Mouse (Mus musculus) limb, embryonic 15.5 days (tissue): ENCODE results near the gene Zbtb39. TPM values are rescaled to one million over a fixed set of nuclear protein-coding genes. Genes with fewer than 3 reads are reported as not detected.

ENCODE experiments used
- ATAC-seq: fragments of 200-750 bp; cut with Nextera tagmentation; 2 replicates; pipeline ENCODE4 v1.8.0; 2017; ENCODE audit warnings: low read depth, moderate TSS enrichment; ENCODE audit not compliant: insufficient number of reproducible peaks, low FRiP score, low TSS enrichment
- H3K27ac ChIP-seq: fragments of 300-500 bp; sonication (generic); 2 replicates; pipeline ENCODE4 v1.5.1; 2015; ENCODE audit warnings: moderate library complexity, mild to moderate bottlenecking, inconsistent platforms
- H3K27me3 ChIP-seq: fragments of 300-500 bp; sonication (generic); 2 replicates; pipeline ENCODE4 v1.6.1; 2015; ENCODE audit warnings: inconsistent platforms
- H3K36me3 ChIP-seq: fragments of 300-500 bp; sonication (generic); 2 replicates; pipeline ENCODE4 v1.6.1; 2015; ENCODE audit warnings: inconsistent platforms
- H3K4me1 ChIP-seq: fragments of 300-500 bp; sonication (generic); 2 replicates; pipeline ENCODE4 v1.6.1; 2015; ENCODE audit warnings: inconsistent platforms
- H3K4me2 ChIP-seq: fragments of 300-500 bp; sonication (generic); 2 replicates; pipeline ENCODE4 v1.6.1; 2015; ENCODE audit warnings: mild to moderate bottlenecking, inconsistent platforms
- H3K4me3 ChIP-seq: fragments of 300-500 bp; sonication (generic); 2 replicates; pipeline ENCODE4 v1.5.1; 2015; ENCODE audit warnings: mild to moderate bottlenecking, inconsistent platforms
- H3K9ac ChIP-seq: fragments of 300-500 bp; sonication (generic); 2 replicates; pipeline ENCODE4 v1.6.1; 2015; ENCODE audit warnings: inconsistent platforms
- H3K9me3 ChIP-seq: fragments of 300-500 bp; sonication (generic); 2 replicates; pipeline ENCODE4 v1.6.1; 2016; ENCODE audit warnings: inconsistent platforms
- WGBS: fragments of 180-500 bp; shearing (Covaris S2); methylation state at CpG from one replicate; pipeline ENCODE4 v1.1.7; 2015; 5-methylcytosine and 5-hydroxymethylcytosine counted together
- polyA plus RNA-seq: library from polyadenylated mRNA; unstranded; fragments of >200 nt; fragmentation: Nextera tagmentation; extraction: Ambion mirVana; gene quantifications from 2 replicates; pipeline ENCODE4 v1.2.1, GENCODE M21; 2015

The Zbtb39 gene
- polyA plus RNA-seq, 1 experiment from 2014 or later, result 2.4 TPM

- H3K27me3 ChIP-seq, result no peaks in the 10 kb centered on the region
- 49% methylated on average over 6 of the region's 6 CpGs for WGBS
- no peak overlapping the region for H3K9ac ChIP-seq
- H3K27ac ChIP-seq, result no peak overlapping the region
- H3K4me1 ChIP-seq, result 0 out of 2 replicates have a peak, but pooled peaks cover 4% of the 10 kb centered on the region
- no peak for ATAC-seq
- no peak overlapping the region for H3K4me2 ChIP-seq
- H3K4me3 ChIP-seq, result no peak overlapping the region
- no peaks in the 10 kb centered on the region; the same call in 1 of the 2 replicates for H3K36me3 ChIP-seq
- H3K9me3 ChIP-seq, result no peaks in the 10 kb centered on the region
Measured at GRCm38 (mm10) chr10:127712736-127713135, 26.6 kb upstream of the Zbtb39 start.

GRCm38 (mm10) chr10:127721671-127722418, 17.5 kb upstream of the Zbtb39 start:
- H3K36me3 ChIP-seq, result no peaks in the 10 kb centered on the region
- ATAC-seq, result no peak
- peaks cover 18% of the 10 kb centered on the region for H3K4me1 ChIP-seq
- no peaks in the 10 kb centered on the region for H3K9me3 ChIP-seq
- 0 out of 2 replicates have a peak overlapping the region, but pooled peaks have one; percentile 5 for H3K9ac ChIP-seq
- 15% methylated on average over 20 of the region's 20 CpGs for WGBS
- no peak overlapping the region for H3K4me3 ChIP-seq
- H3K4me2 ChIP-seq, result peak overlapping the region; percentile 28; the same call in 1 of the 2 replicates
- no peak overlapping the region for H3K27ac ChIP-seq
- peaks cover 24% of the 10 kb centered on the region; the same call in 1 of the 2 replicates for H3K27me3 ChIP-seq

GRCm38 (mm10) chr10:127724178-127724577, 15.2 kb upstream of the Zbtb39 start, which contains the start of gene Tac2:
Gene Tac2, plus strand, starts transcription at chr10:127724478.
- Histone ChIP-seq H3K36me3 (no peaks in the 10 kb centered on the region), H3K4me3 (no peak within 1 kb of the TSS), H3K9ac (no peak within 1 kb of the TSS), H3K27ac (no peak within 1 kb of the TSS), H3K27me3 (peaks cover 24% of the 10 kb centered on the region; the same call in 1 of the 2 replicates), H3K9me3 (no peaks in the 10 kb centered on the region), H3K4me2 (no peak within 1 kb of the TSS), H3K4me1 (peaks cover 13% of the 10 kb centered on the region)
- WGBS, result 79% methylated on average over 3 of the region's 3 CpGs
- ATAC-seq, result no peak

- Histone ChIP-seq H3K9ac (no peak overlapping the region), H3K9me3 (no peaks in the 10 kb centered on the region), H3K4me3 (no peak overlapping the region), H3K27me3 (peaks cover 20% of the 10 kb centered on the region; the same call in 1 of the 2 replicates), H3K4me1 (peaks cover 13% of the 10 kb centered on the region), H3K27ac (no peak overlapping the region), H3K36me3 (no peaks in the 10 kb centered on the region), H3K4me2 (no peak overlapping the region)
- WGBS, result 66% methylated on average over 4 of the region's 4 CpGs
- no peak for ATAC-seq
Measured at GRCm38 (mm10) chr10:127725136-127725535, 14.2 kb upstream of the Zbtb39 start.

GRCm38 (mm10) chr10:127728437-127728836, 10.9 kb upstream of the Zbtb39 start:
- 67% methylated on average over 8 of the region's 8 CpGs for WGBS
- no peak overlapping the region for H3K4me2 ChIP-seq
- no peaks in the 10 kb centered on the region for H3K36me3 ChIP-seq
- H3K9ac ChIP-seq, result no peak overlapping the region
- ATAC-seq, result no peak
- no peak overlapping the region for H3K4me3 ChIP-seq
- no peaks in the 10 kb centered on the region for H3K4me1 ChIP-seq
- H3K27ac ChIP-seq, result no peak overlapping the region
- no peaks in the 10 kb centered on the region for H3K9me3 ChIP-seq
- peaks cover 3% of the 10 kb centered on the region; the same call in 1 of the 2 replicates for H3K27me3 ChIP-seq

- H3K27me3 ChIP-seq, result peaks cover 3% of the 10 kb centered on the region; the same call in 1 of the 2 replicates
- H3K27ac ChIP-seq, result no peak overlapping the region
- no peaks in the 10 kb centered on the region for H3K4me1 ChIP-seq
- no peak overlapping the region for H3K4me3 ChIP-seq
- H3K9ac ChIP-seq, result no peak overlapping the region
- no peak for ATAC-seq
- no peaks in the 10 kb centered on the region for H3K36me3 ChIP-seq
- H3K9me3 ChIP-seq, result no peaks in the 10 kb centered on the region
- no peak overlapping the region for H3K4me2 ChIP-seq
- WGBS, result 60% methylated on average over 11 of the region's 11 CpGs
Measured at GRCm38 (mm10) chr10:127730285-127730932, 8.9 kb upstream of the Zbtb39 start.

- Histone ChIP-seq H3K36me3 (no peaks in the 10 kb centered on the region), H3K27ac (no peak overlapping the region), H3K27me3 (peaks cover under 1% of the 10 kb centered on the region; the same call in 1 of the 2 replicates), H3K4me3 (no peak overlapping the region), H3K4me2 (no peak overlapping the region), H3K9me3 (no peaks in the 10 kb centered on the region), H3K4me1 (no peaks in the 10 kb centered on the region), H3K9ac (no peak overlapping the region)
- no peak for ATAC-seq
- WGBS, result 35% methylated on average over 9 of the region's 9 CpGs
Measured at GRCm38 (mm10) chr10:127730933-127731310, 8.4 kb upstream of the Zbtb39 start.

- Histone ChIP-seq H3K27ac (no peak overlapping the region), H3K27me3 (no peaks in the 10 kb centered on the region), H3K36me3 (no peaks in the 10 kb centered on the region), H3K4me3 (no peak overlapping the region), H3K9me3 (no peaks in the 10 kb centered on the region), H3K9ac (no peak overlapping the region), H3K4me2 (no peak overlapping the region), H3K4me1 (no peaks in the 10 kb centered on the region)
- 25% methylated on average over 5 of the region's 5 CpGs for WGBS
- no peak for ATAC-seq
Measured at GRCm38 (mm10) chr10:127731397-127731796, 7.9 kb upstream of the Zbtb39 start.

GRCm38 (mm10) chr10:127734434-127734833, 4.9 kb upstream of the Zbtb39 start:
- no peak overlapping the region for H3K27ac ChIP-seq
- no peak overlapping the region for H3K4me3 ChIP-seq
- no peaks in the 10 kb centered on the region for H3K9me3 ChIP-seq
- H3K36me3 ChIP-seq, result no peaks in the 10 kb centered on the region
- WGBS, result 33% methylated on average over 5 of the region's 5 CpGs
- no peaks in the 10 kb centered on the region for H3K27me3 ChIP-seq
- H3K4me2 ChIP-seq, result no peak overlapping the region
- no peak overlapping the region for H3K9ac ChIP-seq
- peaks cover 10% of the 10 kb centered on the region; the same call in 1 of the 2 replicates for H3K4me1 ChIP-seq
- ATAC-seq, result no peak

GRCm38 (mm10) chr10:127736266-127736665, 3.1 kb upstream of the Zbtb39 start:
- no peak overlapping the region for H3K27ac ChIP-seq
- H3K9ac ChIP-seq, result no peak overlapping the region
- no peak for ATAC-seq
- peaks cover 1% of the 10 kb centered on the region; the same call in 1 of the 2 replicates for H3K36me3 ChIP-seq
- H3K4me3 ChIP-seq, result no peak overlapping the region
- H3K9me3 ChIP-seq, result no peaks in the 10 kb centered on the region
- H3K27me3 ChIP-seq, result no peaks in the 10 kb centered on the region
- H3K4me2 ChIP-seq, result no peak overlapping the region
- peaks cover 22% of the 10 kb centered on the region for H3K4me1 ChIP-seq
- WGBS, result 68% methylated on average over 2 of the region's 2 CpGs

- Histone ChIP-seq H3K27me3 (no peaks in the 10 kb centered on the region), H3K27ac (no peak overlapping the region), H3K4me3 (no peak overlapping the region), H3K36me3 (peaks cover 8% of the 10 kb centered on the region), H3K9me3 (no peaks in the 10 kb centered on the region), H3K9ac (no peak overlapping the region), H3K4me2 (no peak overlapping the region), H3K4me1 (peaks cover 22% of the 10 kb centered on the region)
- whole genome bisulfite sequencing, result 66% methylated on average over 4 of the region's 4 CpGs
- no peak for ATAC-seq
Measured at GRCm38 (mm10) chr10:127736916-127737315, 2.4 kb upstream of the Zbtb39 start.

GRCm38 (mm10) chr10:127737552-127737951, 1.8 kb upstream of the Zbtb39 start:
- no peak for ATAC-seq
- WGBS, result 22% methylated on average over 2 of the region's 2 CpGs
- Histone ChIP-seq H3K4me2 (no peak overlapping the region), H3K9me3 (no peaks in the 10 kb centered on the region), H3K27ac (no peak overlapping the region), H3K27me3 (no peaks in the 10 kb centered on the region), H3K9ac (no peak overlapping the region), H3K36me3 (peaks cover 14% of the 10 kb centered on the region), H3K4me1 (peaks cover 22% of the 10 kb centered on the region), H3K4me3 (no peak overlapping the region)
